Mouse (Mus musculus) hindbrain, embryonic 15.5 days (tissue): ENCODE results near the gene Map3k5. TPM values are rescaled to one million over a fixed set of nuclear protein-coding genes. Genes with fewer than 3 reads are reported as not detected.

Experiments
- ATAC-seq: fragments of 200-750 bp; cut with Nextera tagmentation; 2 replicates; pipeline ENCODE4 v1.8.0; 2017; ENCODE audit warnings: low read depth, moderate number of reproducible peaks, moderate TSS enrichment; ENCODE audit not compliant: low FRiP score
- H3K27ac ChIP-seq: fragments of 300-500 bp; sonication (generic); replicated peaks from 2 replicates; pipeline ENCODE4 v1.5.1; 2015; ENCODE audit warnings: mild to moderate bottlenecking, inconsistent platforms
- H3K27me3 ChIP-seq: fragments of 300-500 bp; sonication (generic); 2 replicates; pipeline ENCODE4 v1.6.1; 2015; ENCODE audit warnings: control low read depth, inconsistent platforms
- H3K36me3 ChIP-seq: fragments of 300-500 bp; sonication (generic); 2 replicates; pipeline ENCODE4 v1.6.1; 2015; ENCODE audit warnings: control low read depth, inconsistent platforms
- H3K4me1 ChIP-seq: fragments of 300-500 bp; sonication (generic); replicated peaks from 2 replicates; pipeline ENCODE4 v1.6.1; 2015; ENCODE audit warnings: control low read depth, inconsistent platforms
- H3K4me2 ChIP-seq: fragments of 300-500 bp; sonication (generic); 2 replicates; pipeline ENCODE4 v1.6.1; 2015; ENCODE audit warnings: moderate library complexity, mild to moderate bottlenecking, inconsistent platforms
- H3K4me3 ChIP-seq: fragments of 300-500 bp; sonication (generic); 2 replicates; pipeline ENCODE4 v1.5.1; 2015; ENCODE audit warnings: mild to moderate bottlenecking, inconsistent platforms
- H3K9ac ChIP-seq: fragments of 300-500 bp; sonication (generic); 2 replicates; pipeline ENCODE4 v1.6.1; 2015; ENCODE audit warnings: inconsistent platforms
- H3K9me3 ChIP-seq: fragments of 300-500 bp; sonication (generic); 2 replicates; pipeline ENCODE4 v1.6.1; 2016; ENCODE audit warnings: control low read depth, inconsistent platforms
- WGBS: fragments of 180-500 bp; shearing (Covaris S2); methylation state at CpG from one replicate; pipeline ENCODE4 v1.1.7; 2015; 5-methylcytosine and 5-hydroxymethylcytosine counted together
- polyA plus RNA-seq: library from polyadenylated mRNA; unstranded; fragments of >200 nt; fragmentation: Nextera tagmentation; extraction: Ambion mirVana; gene quantifications from 2 replicates; pipeline ENCODE4 v1.2.1, GENCODE M21; 2015

Map3k5 gene
- polyA plus RNA-seq, 1 experiment from 2014 or later, result 1.2 TPM

- WGBS, result 61% methylated on average over 9 of the region's 9 CpGs
- Histone ChIP-seq H3K27ac (no peak overlapping the region), H3K36me3 (no peaks in the 10 kb centered on the region), H3K4me3 (no peak overlapping the region), H3K4me1 (peaks cover 20% of the 10 kb centered on the region; the same call in 1 of the 2 replicates), H3K9me3 (no peaks in the 10 kb centered on the region), H3K27me3 (peaks cover 9% of the 10 kb centered on the region), H3K9ac (no peak overlapping the region), H3K4me2 (no peak overlapping the region)
- no peak for ATAC-seq
Measured at GRCm38 (mm10) chr10:19936961-19937708, 2.9 kb downstream of the Map3k5 start.

DNA sequence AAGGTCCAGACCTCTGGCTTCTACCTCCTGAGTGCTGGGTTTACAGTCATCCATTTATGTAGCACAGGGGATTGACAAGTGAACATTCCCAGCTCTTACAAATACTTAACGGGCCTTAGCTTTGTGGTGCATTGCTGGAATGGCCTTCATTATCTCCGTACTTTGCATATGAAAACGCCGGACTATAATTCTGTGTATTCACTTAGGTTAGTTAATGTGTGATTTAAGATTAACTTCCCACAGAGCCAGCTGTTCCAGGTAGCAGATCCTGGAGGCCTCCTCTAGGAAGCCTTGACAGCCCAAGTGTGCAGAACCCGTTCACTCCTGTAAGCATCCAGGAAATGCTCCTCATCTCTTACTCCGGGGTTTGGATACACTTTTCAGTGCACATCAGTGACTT lies 4.5 kb downstream of the Map3k5 start:
- Histone ChIP-seq H3K9ac (no peak overlapping the region), H3K27ac (no peak overlapping the region), H3K36me3 (no peaks in the 10 kb centered on the region), H3K4me2 (no peak overlapping the region), H3K27me3 (0 out of 2 replicates have a peak, but pooled peaks cover 3% of the 10 kb centered on the region), H3K4me1 (peaks cover 12% of the 10 kb centered on the region; the same call in 1 of the 2 replicates), H3K9me3 (no peaks in the 10 kb centered on the region), H3K4me3 (no peak overlapping the region)
- 80% methylated on average over 6 of the region's 6 CpGs for WGBS
- no peak for ATAC-seq

DNA sequence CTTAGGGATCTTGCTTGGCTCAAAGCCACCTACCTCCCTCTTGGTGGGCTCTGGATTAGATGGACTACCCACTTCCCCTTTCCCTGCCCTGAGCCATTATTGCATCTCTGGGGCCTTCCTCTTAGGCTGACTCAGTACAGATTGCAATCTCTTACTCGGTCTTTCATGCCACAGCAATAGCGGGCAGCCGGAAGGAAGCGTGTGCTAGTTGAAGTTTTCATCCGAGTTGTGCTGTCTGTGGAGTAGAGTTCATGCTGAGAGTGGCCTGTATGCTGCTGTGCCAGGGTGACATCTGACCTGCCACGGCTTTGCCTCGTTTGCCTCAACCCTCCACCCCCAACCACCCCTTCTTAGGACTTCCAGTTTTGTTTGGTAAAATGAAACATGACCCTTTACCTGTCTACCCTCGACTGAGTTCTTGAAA lies 5.0 kb downstream of the Map3k5 start:
- no peaks in the 10 kb centered on the region for H3K9me3 ChIP-seq
- WGBS, result 59% methylated on average over 8 of the region's 8 CpGs

GRCm38 (mm10) chr10:19940127-19940526 lies 5.9 kb downstream of the Map3k5 start:
- Histone ChIP-seq H3K9me3 (no peaks in the 10 kb centered on the region), H3K9ac (no peak overlapping the region), H3K4me3 (no peak overlapping the region), H3K27ac (no peak overlapping the region), H3K4me1 (peaks cover 9% of the 10 kb centered on the region; the same call in 1 of the 2 replicates), H3K4me2 (no peak overlapping the region), H3K27me3 (0 out of 2 replicates have a peak, but pooled peaks cover 3% of the 10 kb centered on the region), H3K36me3 (no peaks in the 10 kb centered on the region)
- 90% methylated on average over 7 of the region's 7 CpGs for WGBS
- no peak for ATAC-seq

More for the DNA sequence above, 5.0 kb downstream of the Map3k5 start:
- 0 out of 2 replicates have a peak, but pooled peaks cover 3% of the 10 kb centered on the region for H3K27me3 ChIP-seq
- peaks cover 12% of the 10 kb centered on the region; the same call in 1 of the 2 replicates for H3K4me1 ChIP-seq
- no peak overlapping the region for H3K9ac ChIP-seq
- H3K27ac ChIP-seq, result no peak overlapping the region
- no peak for ATAC-seq
- no peak overlapping the region for H3K4me2 ChIP-seq
- no peak overlapping the region for H3K4me3 ChIP-seq
- no peaks in the 10 kb centered on the region for H3K36me3 ChIP-seq

DNA sequence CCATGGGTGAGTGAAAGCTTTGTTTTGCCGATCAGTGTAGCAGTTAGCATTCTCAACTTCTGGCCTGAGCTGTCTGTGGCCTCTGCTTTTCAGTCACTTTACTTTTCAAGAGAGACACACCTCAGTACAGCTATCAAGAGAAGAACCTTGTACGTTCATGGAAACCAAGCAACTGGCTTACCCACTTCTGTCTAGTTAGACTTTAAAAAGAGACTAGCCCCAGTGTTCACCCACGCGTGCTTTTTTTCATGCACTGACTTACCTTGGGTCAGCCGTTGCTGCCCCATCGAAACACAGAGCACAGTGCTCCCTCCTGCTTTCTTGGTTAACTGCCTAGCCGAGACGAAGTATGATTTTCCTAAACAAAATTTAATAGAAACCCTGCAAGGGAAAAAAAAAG lies 6.4 kb downstream of the Map3k5 start:
- H3K36me3 ChIP-seq, result no peaks in the 10 kb centered on the region
- H3K27ac ChIP-seq, result no peak overlapping the region
- H3K4me1 ChIP-seq, result peaks cover 4% of the 10 kb centered on the region; the same call in 1 of the 2 replicates
- H3K4me3 ChIP-seq, result no peak overlapping the region
- ATAC-seq, result no peak
- H3K4me2 ChIP-seq, result no peak overlapping the region
- no peak overlapping the region for H3K9ac ChIP-seq
- H3K27me3 ChIP-seq, result no peaks in the 10 kb centered on the region
- 90% methylated on average over 8 of the region's 8 CpGs for WGBS
- H3K9me3 ChIP-seq, result no peaks in the 10 kb centered on the region

DNA sequence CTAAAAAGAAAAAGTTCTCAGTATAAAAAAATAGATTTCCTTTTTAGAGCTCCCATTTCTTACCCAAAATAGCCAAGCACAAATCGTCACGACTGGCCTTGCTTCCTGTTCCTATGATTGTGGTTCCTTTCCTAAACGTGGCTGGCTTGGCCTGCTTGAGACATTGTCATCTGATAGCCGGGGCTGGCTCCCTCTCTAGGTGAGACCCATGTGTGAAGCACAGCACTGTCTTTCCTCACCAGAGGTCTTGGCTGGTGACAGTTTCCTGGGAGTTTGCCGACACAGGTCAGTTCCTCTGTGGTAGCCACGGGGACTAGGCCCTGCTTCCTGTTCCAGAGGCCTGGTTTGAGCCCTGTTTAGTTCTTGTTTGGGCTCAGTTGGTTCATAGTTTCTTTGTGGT lies 6.8 kb downstream of the Map3k5 start:
- Histone ChIP-seq H3K9me3 (no peaks in the 10 kb centered on the region), H3K27me3 (no peaks in the 10 kb centered on the region), H3K27ac (no peak overlapping the region), H3K4me1 (no peaks in the 10 kb centered on the region), H3K4me3 (no peak overlapping the region), H3K36me3 (no peaks in the 10 kb centered on the region), H3K9ac (no peak overlapping the region), H3K4me2 (no peak overlapping the region)
- WGBS, result 72% methylated on average over 6 of the region's 6 CpGs
- ATAC-seq, result no peak

- Histone ChIP-seq H3K27me3 (no peaks in the 10 kb centered on the region), H3K9ac (no peak overlapping the region), H3K9me3 (no peaks in the 10 kb centered on the region), H3K36me3 (no peaks in the 10 kb centered on the region), H3K4me2 (no peak overlapping the region), H3K4me1 (no peaks in the 10 kb centered on the region), H3K4me3 (no peak overlapping the region), H3K27ac (no peak overlapping the region)
- no peak for ATAC-seq
- 89% methylated on average over 9 of the region's 9 CpGs for WGBS
Measured at GRCm38 (mm10) chr10:19941914-19942313, 7.6 kb downstream of the Map3k5 start.

- no peak overlapping the region for H3K9ac ChIP-seq
- 96% methylated on average over 3 of the region's 3 CpGs for WGBS
- H3K4me3 ChIP-seq, result no peak overlapping the region
- no peaks in the 10 kb centered on the region for H3K36me3 ChIP-seq
- no peaks in the 10 kb centered on the region for H3K4me1 ChIP-seq
- no peaks in the 10 kb centered on the region for H3K9me3 ChIP-seq
- H3K4me2 ChIP-seq, result no peak overlapping the region
- H3K27me3 ChIP-seq, result no peaks in the 10 kb centered on the region
- no peak for ATAC-seq
- H3K27ac ChIP-seq, result no peak overlapping the region
Measured at GRCm38 (mm10) chr10:19942621-19943020, 8.3 kb downstream of the Map3k5 start.

- no peak overlapping the region for H3K27ac ChIP-seq
- no peaks in the 10 kb centered on the region for H3K9me3 ChIP-seq
- 78% methylated on average over 7 of the region's 7 CpGs for WGBS
- H3K9ac ChIP-seq, result no peak overlapping the region
- no peaks in the 10 kb centered on the region for H3K36me3 ChIP-seq
- H3K4me1 ChIP-seq, result no peaks in the 10 kb centered on the region
- ATAC-seq, result no peak
- H3K27me3 ChIP-seq, result no peaks in the 10 kb centered on the region
- no peak overlapping the region for H3K4me2 ChIP-seq
- no peak overlapping the region for H3K4me3 ChIP-seq
Measured at GRCm38 (mm10) chr10:19945651-19946050, 11.4 kb downstream of the Map3k5 start.

- no peaks in the 10 kb centered on the region for H3K36me3 ChIP-seq
- no peaks in the 10 kb centered on the region for H3K9me3 ChIP-seq
- H3K27me3 ChIP-seq, result no peaks in the 10 kb centered on the region
- no peak overlapping the region for H3K4me2 ChIP-seq
- ATAC-seq, result no peak
- no peak overlapping the region for H3K9ac ChIP-seq
- no peak overlapping the region for H3K27ac ChIP-seq
- no peaks in the 10 kb centered on the region for H3K4me1 ChIP-seq
- WGBS, result 90% methylated on average over 6 of the region's 6 CpGs
- no peak overlapping the region for H3K4me3 ChIP-seq
Measured at GRCm38 (mm10) chr10:19946644-19947043, 12.4 kb downstream of the Map3k5 start.

DNA sequence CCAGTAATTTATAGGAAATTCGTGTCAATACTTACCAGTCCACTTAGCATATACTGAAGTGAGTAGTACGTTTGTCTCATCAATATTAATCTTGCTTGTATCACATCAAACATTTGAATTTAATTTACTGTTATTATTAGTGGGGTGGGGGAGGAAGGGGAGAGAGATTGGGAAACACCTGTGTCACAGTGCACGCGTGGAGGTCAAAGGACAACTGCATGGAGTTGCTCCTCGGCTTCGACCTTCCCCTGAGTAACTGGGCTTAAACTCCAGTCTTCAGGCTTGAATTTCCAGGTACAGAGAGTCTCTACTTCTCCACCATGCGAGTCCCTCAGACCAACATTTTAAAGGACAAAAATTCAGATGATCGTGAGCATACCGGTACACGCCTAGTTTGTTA lies 13.2 kb downstream of the Map3k5 start:
- Histone ChIP-seq H3K9ac (no peak overlapping the region), H3K27ac (no peak overlapping the region), H3K27me3 (no peaks in the 10 kb centered on the region), H3K9me3 (no peaks in the 10 kb centered on the region), H3K36me3 (no peaks in the 10 kb centered on the region), H3K4me3 (no peak overlapping the region), H3K4me2 (no peak overlapping the region), H3K4me1 (no peaks in the 10 kb centered on the region)
- no peak for ATAC-seq
- 93% methylated on average over 10 of the region's 10 CpGs for WGBS

DNA sequence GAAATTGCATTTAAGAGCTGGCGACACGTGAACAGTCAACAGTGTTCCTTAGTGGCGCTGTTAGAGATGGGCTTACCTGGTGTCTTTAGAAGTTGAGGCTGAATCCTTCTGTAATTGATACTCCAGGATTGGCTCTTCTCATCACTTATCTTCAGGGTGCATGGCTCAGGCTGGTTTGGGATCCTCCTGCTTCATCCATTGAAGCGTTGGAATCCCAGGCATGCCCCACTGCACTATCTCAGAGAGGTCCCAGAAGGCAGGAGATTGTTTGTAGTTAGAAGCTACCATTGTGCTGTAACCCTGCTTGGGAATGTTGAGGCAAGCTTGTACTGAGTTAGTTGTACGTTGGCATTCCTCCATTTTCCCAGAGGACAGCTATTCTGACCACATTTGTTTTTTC lies 13.6 kb downstream of the Map3k5 start:
- ATAC-seq, result no peak
- 94% methylated on average over 5 of the region's 5 CpGs for WGBS
- Histone ChIP-seq H3K36me3 (no peaks in the 10 kb centered on the region), H3K4me3 (no peak overlapping the region), H3K9me3 (no peaks in the 10 kb centered on the region), H3K4me1 (no peaks in the 10 kb centered on the region), H3K27me3 (no peaks in the 10 kb centered on the region), H3K9ac (no peak overlapping the region), H3K4me2 (no peak overlapping the region), H3K27ac (no peak overlapping the region)

DNA sequence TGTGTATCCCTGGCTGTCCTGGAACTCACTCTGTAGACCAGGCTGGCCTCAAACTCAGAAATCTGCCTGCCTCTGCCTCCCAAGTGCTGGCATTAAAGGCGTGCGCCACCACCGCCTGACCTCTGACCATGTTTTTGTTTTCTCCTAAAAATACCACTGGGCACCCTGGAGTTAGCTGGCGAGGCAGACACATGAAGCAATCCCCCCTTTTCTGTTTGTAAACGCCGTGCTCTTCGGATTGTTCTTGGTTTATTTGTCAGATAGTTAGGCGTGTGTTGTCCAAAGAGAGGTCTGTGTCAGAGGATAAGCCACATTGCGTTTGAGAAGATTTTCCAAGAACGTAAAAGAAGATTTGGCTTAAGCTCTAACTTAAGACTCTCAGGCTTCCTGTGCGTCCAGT lies 14.1 kb downstream of the Map3k5 start:
- no peaks in the 10 kb centered on the region for H3K4me1 ChIP-seq
- H3K27ac ChIP-seq, result no peak overlapping the region
- no peak overlapping the region for H3K4me2 ChIP-seq
- ATAC-seq, result no peak
- WGBS, result 93% methylated on average over 11 of the region's 11 CpGs
- H3K4me3 ChIP-seq, result no peak overlapping the region
- H3K36me3 ChIP-seq, result no peaks in the 10 kb centered on the region
- H3K27me3 ChIP-seq, result no peaks in the 10 kb centered on the region
- no peaks in the 10 kb centered on the region for H3K9me3 ChIP-seq
- no peak overlapping the region for H3K9ac ChIP-seq
